8 mouse cellular contexts compared by ENCODE assay signal in genomic region chr10:7954627-7954988, GRCm38 (mm10). TPM values are rescaled to one million over a fixed set of nuclear protein-coding genes. Genes with fewer than 3 reads are reported as not detected.
DNase-seq lines count a peak whose midpoint lies in the region; ATAC-seq and TF ChIP-seq lines count a peak whose summit lies in the region.

No protein-coding gene starts in this region.

- H3K79me2 ChIP-seq in heart, adult 2 months (replicated peaks; ENCODE audit: control insufficient read depth, insufficient read depth, low read length), result peaks cover 9% of the 10 kb centered on the region

- no peaks in the 10 kb centered on the region for H3K9me3 ChIP-seq in embryonic facial prominence, embryonic 11.5 days (replicated peaks; ENCODE audit: control insufficient read depth, low read length)
- H3K9me3 ChIP-seq in limb, embryonic 10.5 days (replicated peaks), result no peaks in the 10 kb centered on the region

- no peak for DNase-seq in heart, adult 2 months
- no peak for DNase-seq in heart, adult 18-20 months
- peak; percentile 45 for DNase-seq in CD4-positive helper T cell, adult 2 months (ENCODE audit: low read depth, low spot score)
- peak; percentile 18 for DNase-seq in embryonic facial prominence, embryonic 11.5 days (ENCODE audit: low spot score)
- no peak for DNase-seq in limb, embryonic 10.5 days (ENCODE audit: low spot score)
- peak; percentile 28 for DNase-seq in retina, embryonic 14.5 days (ENCODE audit: low spot score)
- DNase-seq in gastrocnemius, postnatal 36 days, result no peak
- no peak for DNase-seq in kidney, postnatal 36 days

- H3K27me3 ChIP-seq in heart, adult 2 months (ENCODE audit: control insufficient read depth, insufficient read depth, low read length), result no peaks in the 10 kb centered on the region
- no peaks in the 10 kb centered on the region for H3K27me3 ChIP-seq in embryonic facial prominence, embryonic 11.5 days (ENCODE audit: control insufficient read depth, insufficient read depth, low read length)
- H3K27me3 ChIP-seq in limb, embryonic 10.5 days (ENCODE audit: low read depth, poor library complexity, severe bottlenecking), result no peaks in the 10 kb centered on the region

- peaks cover 1% of the 10 kb centered on the region; the same call in 1 of the 2 replicates for H3K4me1 ChIP-seq in heart, adult 2 months (ENCODE audit: control insufficient read depth, insufficient read depth, low read length)
- H3K4me1 ChIP-seq in embryonic facial prominence, embryonic 11.5 days (ENCODE audit: control insufficient read depth, insufficient read depth, low read length), result no peaks in the 10 kb centered on the region
- peaks cover 16% of the 10 kb centered on the region for H3K4me1 ChIP-seq in limb, embryonic 10.5 days

- peak overlapping the region; percentile 84 for H3K27ac ChIP-seq in heart, adult 2 months
- no peak overlapping the region for H3K27ac ChIP-seq in embryonic facial prominence, embryonic 11.5 days (replicated peaks; ENCODE audit: low read depth, low read length)
- peak overlapping the region; percentile 100 for H3K27ac ChIP-seq in limb, embryonic 10.5 days

- H3K4me2 ChIP-seq in embryonic facial prominence, embryonic 11.5 days (ENCODE audit: low read depth, low read length), result peak overlapping the region; percentile 63

- TF ChIP-seq POLR2A in heart, adult 2 months (IDR thresholded peaks at IDR 0.05; ENCODE audit: insufficient read depth, low read depth, low read length), result no peak

- no peak for TF ChIP-seq CTCF in heart, adult 2 months (IDR thresholded peaks at IDR 0.05)

- H3K36me3 ChIP-seq in heart, adult 2 months (ENCODE audit: control insufficient read depth, insufficient read depth, low read length), result peaks cover 10% of the 10 kb centered on the region
- H3K36me3 ChIP-seq in embryonic facial prominence, embryonic 11.5 days (replicated peaks; ENCODE audit: control insufficient read depth, insufficient read depth, low read depth, low read length), result no peaks in the 10 kb centered on the region
- H3K36me3 ChIP-seq in limb, embryonic 10.5 days, result peaks cover 10% of the 10 kb centered on the region; the same call in 1 of the 2 replicates

- 3% methylated on average over 5 of the region's 5 CpGs for WGBS in heart, adult 2 months
- 4% methylated on average over 5 of the region's 5 CpGs for WGBS in embryonic facial prominence, embryonic 11.5 days
- 8% methylated on average over 5 of the region's 5 CpGs for WGBS in limb, embryonic 10.5 days

- H3K4me3 ChIP-seq in heart, adult 2 months, result peak overlapping the region; percentile 79
- peak overlapping the region; percentile 99 for H3K4me3 ChIP-seq in embryonic facial prominence, embryonic 11.5 days (ENCODE audit: low read depth, low read length)
- H3K4me3 ChIP-seq in limb, embryonic 10.5 days, result peak overlapping the region; percentile 98

- intact Hi-C loops in heart, adult 2 months (cut with DNase I), result loop anchor here (10.0 kb wide), 2 partner anchors 160 to 270 kb away; partner anchors contain the start of genes Ginm1, Lats1, Pcmt1 and Ppil4
- intact Hi-C loops in gastrocnemius, postnatal 36 days (cut with DNase I), result no loop called here

- no peak for ATAC-seq in embryonic facial prominence, embryonic 11.5 days (replicated peaks; ENCODE audit: insufficient number of reproducible peaks, low FRiP score, low TSS enrichment, low read depth)

- TF ChIP-seq EP300 in heart, adult 2 months (IDR thresholded peaks at IDR 0.05; ENCODE audit: insufficient read depth, low read depth, low read length), result no peak

- peak overlapping the region; percentile 37; the same call in 1 of the 2 replicates for H3K9ac ChIP-seq in heart, adult 2 months (ENCODE audit: low read depth, low read length)
- H3K9ac ChIP-seq in embryonic facial prominence, embryonic 11.5 days (replicated peaks; ENCODE audit: low read length), result peak overlapping the region; percentile 98

RNA-seq across cellular contexts. Expression of gene Tab2, which starts 1.4 kb away (rescaled TPM):
- 10 to 100 TPM; 46.4 to 50.4 TPM for total RNA-seq in heart, adult 2 months (2021)
- polyA plus RNA-seq in heart, adult 2 months (2012; rRNA removed), result 32.2 and 54.3 TPM in 2 replicates
- total RNA-seq in heart, adult 18-20 months (2021), result 10 to 100 TPM; 44.5 to 52.9 TPM
- 28.8 and 30.0 TPM in 2 replicates for polyA plus RNA-seq in embryonic facial prominence, embryonic 11.5 days (2014; fragmentation: Nextera tagmentation; extraction: Ambion mirVana)
- 14.0 and 19.7 TPM in 2 replicates for polyA plus RNA-seq in limb, embryonic 10.5 days (2016; fragmentation: Nextera tagmentation; extraction: Ambion mirVana)
- 10 to 100 TPM; 72.7 to 80.3 TPM for total RNA-seq in gastrocnemius, postnatal 36 days (2021)

Comparison
In these comparisons a context has a peak if more than half of its experiments do, and no peak if none do; other contexts are left out.
1. DNase-seq: peak in CD4-positive helper T cell, adult 2 months (single experiment), embryonic facial prominence, embryonic 11.5 days (single experiment) and retina, embryonic 14.5 days (single experiment); none in heart, adult 2 months (0 of 2), heart, adult 18-20 months (0 of 2), limb, embryonic 10.5 days (single experiment), gastrocnemius, postnatal 36 days (0 of 2) and kidney, postnatal 36 days (0 of 2).
2. Peak in every context shown above with its lines, with median percentiles within 50 percentile points of each other: H3K4me3 ChIP-seq.